Comparison of ENCODE assay signal across 8 mouse cellular contexts in the genomic region with DNA sequence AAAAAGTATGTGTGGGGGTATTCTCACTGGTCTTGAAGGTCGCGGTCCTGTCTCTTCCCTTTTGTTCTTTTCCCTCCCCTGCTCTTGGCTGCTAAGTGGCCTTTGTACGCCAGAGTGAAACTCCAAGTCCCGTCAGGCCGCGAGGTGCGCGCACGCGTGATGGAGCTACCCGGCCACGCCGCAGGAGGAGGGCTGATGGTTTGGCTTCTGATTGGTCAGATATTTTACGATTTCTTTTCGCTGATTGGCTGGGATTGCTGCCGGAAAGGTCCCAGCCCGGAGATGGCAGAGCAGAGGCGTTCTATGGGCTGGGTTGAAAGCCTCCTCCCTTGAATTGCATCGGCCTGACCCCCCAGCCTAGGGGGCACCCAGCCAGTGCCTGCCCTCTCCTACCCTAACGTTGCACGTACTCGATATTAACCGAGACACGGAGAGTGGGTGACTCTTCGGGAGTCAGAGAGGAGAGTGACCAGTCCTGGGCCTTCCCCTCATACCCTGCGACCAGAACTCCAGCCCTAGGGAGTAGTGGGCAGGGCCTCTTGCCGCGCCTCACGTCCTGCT. TPM values are rescaled to one million over a fixed set of nuclear protein-coding genes. Genes with fewer than 3 reads are reported as not detected.
DNase-seq lines count a peak whose midpoint lies in the region; ATAC-seq lines count a peak whose summit lies in the region.

No protein-coding gene starts in this region.

- H3K27me3 ChIP-seq in heart, embryonic 10.5 days (ENCODE audit: insufficient read depth, poor library complexity, severe bottlenecking), result peaks cover 23% of the 10 kb centered on the region
- H3K27me3 ChIP-seq in kidney, embryonic 15.5 days, result no peaks in the 10 kb centered on the region

- WGBS in heart, embryonic 10.5 days, result 0% methylated on average over 29 of the region's 29 CpGs
- WGBS in kidney, embryonic 15.5 days, result under 1% methylated on average over 29 of the region's 29 CpGs

- DNase-seq in B cell, adult 2 months, result peak; percentile 91 to 92
- DNase-seq in brain, adult 2 months (ENCODE audit: low read depth, low spot score), result peak; percentile 99
- DNase-seq in heart, embryonic 10.5 days (ENCODE audit: low spot score), result peak; percentile 99
- peak; percentile 97 for DNase-seq in liver
- peak; percentile 95 to 96 for DNase-seq in spleen, postnatal 4 days (ENCODE audit: low spot score in 2 of 2)

- H3K4me2 ChIP-seq in kidney, embryonic 15.5 days, result peak overlapping the region; percentile 87

- peaks cover 39% of the 10 kb centered on the region for H3K36me3 ChIP-seq in heart, embryonic 10.5 days
- H3K36me3 ChIP-seq in kidney, embryonic 15.5 days, result peaks cover 37% of the 10 kb centered on the region

- peak; percentile 95 for ATAC-seq in erythroblast, adult 5-6 weeks (replicated peaks; ENCODE audit: low FRiP score, poor library complexity, severe bottlenecking)
- peak; percentile 87 for ATAC-seq in kidney, embryonic 15.5 days (replicated peaks; ENCODE audit: low FRiP score)
- ATAC-seq in monocyte, adult 5-6 weeks (replicated peaks; ENCODE audit: insufficient number of reproducible peaks, low FRiP score, low TSS enrichment, poor library complexity, severe bottlenecking), result peak; percentile 95

- peaks cover 4% of the 10 kb centered on the region; the same call in 1 of the 2 replicates for H3K9me3 ChIP-seq in heart, embryonic 10.5 days
- H3K9me3 ChIP-seq in kidney, embryonic 15.5 days (replicated peaks), result no peaks in the 10 kb centered on the region

- H3K27ac ChIP-seq in heart, embryonic 10.5 days, result peak overlapping the region; percentile 92
- peak overlapping the region; percentile 94 for H3K27ac ChIP-seq in kidney, embryonic 15.5 days

- peaks cover 62% of the 10 kb centered on the region for H3K4me1 ChIP-seq in heart, embryonic 10.5 days
- peaks cover 50% of the 10 kb centered on the region for H3K4me1 ChIP-seq in kidney, embryonic 15.5 days

- peak overlapping the region; percentile 66 for H3K9ac ChIP-seq in kidney, embryonic 15.5 days

- peak overlapping the region; percentile 76 for H3K4me3 ChIP-seq in heart, embryonic 10.5 days
- peak overlapping the region; percentile 65 for H3K4me3 ChIP-seq in kidney, embryonic 15.5 days (replicated peaks)

RNA-seq across cellular contexts. Expression of a gene that starts 1.4 kb away (rescaled TPM):
- 2.5 and 2.7 TPM in 2 replicates for total RNA-seq in erythroblast, adult 5-6 weeks (2015; ENCODE audit: low replicate concordance)
- 2.8 and 7.0 TPM in 2 replicates for total RNA-seq in erythroblast, adult 5-6 weeks (2017; ENCODE audit: low replicate concordance)
- 14.6 and 18.7 TPM in 2 replicates for polyA plus RNA-seq in heart, embryonic 10.5 days (2016; fragmentation: Nextera tagmentation; extraction: Ambion mirVana)
- polyA plus RNA-seq in kidney, embryonic 15.5 days (2015; fragmentation: Nextera tagmentation; extraction: Ambion mirVana), result 22.8 TPM in 2 replicates
- 5.8 to 10.2 TPM (median 5.9 TPM) in 3 replicates for total RNA-seq in monocyte, adult 5-6 weeks (2017)

RNA-seq across cellular contexts. Expression of a gene that starts 24.9 kb away (rescaled TPM):
- total RNA-seq in erythroblast, adult 5-6 weeks (2015; ENCODE audit: low replicate concordance), result 41.1 and 67.9 TPM in 2 replicates
- total RNA-seq in erythroblast, adult 5-6 weeks (2017; ENCODE audit: low replicate concordance), result 112 and 119 TPM in 2 replicates
- polyA plus RNA-seq in heart, embryonic 10.5 days (2016; fragmentation: Nextera tagmentation; extraction: Ambion mirVana), result 126 and 148 TPM in 2 replicates
- 183 and 188 TPM in 2 replicates for polyA plus RNA-seq in kidney, embryonic 15.5 days (2015; fragmentation: Nextera tagmentation; extraction: Ambion mirVana)
- total RNA-seq in monocyte, adult 5-6 weeks (2017), result 208 to 281 TPM (median 261 TPM) in 3 replicates

RNA-seq across cellular contexts. Expression of a gene that starts 38.4 kb away (rescaled TPM):
- not detected in 2 replicates for total RNA-seq in erythroblast, adult 5-6 weeks (2015; ENCODE audit: low replicate concordance)
- not detected in 2 replicates for total RNA-seq in erythroblast, adult 5-6 weeks (2017; ENCODE audit: low replicate concordance)
- 35.6 and 47.2 TPM in 2 replicates for polyA plus RNA-seq in heart, embryonic 10.5 days (2016; fragmentation: Nextera tagmentation; extraction: Ambion mirVana)
- 10.9 and 12.5 TPM in 2 replicates for polyA plus RNA-seq in kidney, embryonic 15.5 days (2015; fragmentation: Nextera tagmentation; extraction: Ambion mirVana)
- 20.6 to 37.7 TPM (median 29.0 TPM) in 3 replicates for total RNA-seq in monocyte, adult 5-6 weeks (2017)

Comparison
In these comparisons a context has a peak if more than half of its experiments do, and no peak if none do; other contexts are left out.
1. Peak in every context shown above with its lines: DNase-seq, ATAC-seq, H3K4me3 ChIP-seq and H3K27ac ChIP-seq.
2. RNA of a gene that starts 38.4 kb away (total RNA-seq): 20.6 to 37.7 TPM in monocyte, adult 5-6 weeks; not detected in erythroblast, adult 5-6 weeks; every median in the first group is over 10 times any median in the second.